Mouse (Mus musculus) CD4-positive naive resting alpha-beta T cell, adult 76 days (primary cell): ENCODE data around the gene Acaa1a. TPM values are rescaled to one million over a fixed set of nuclear protein-coding genes. Genes with fewer than 3 reads are reported as not detected.

ENCODE experiments used
- total RNA-seq: library from RNA; stranded (reverse); gene quantifications from one replicate; pipeline ENCODE4 v1.2.4, GENCODE M21; 2023

Gene Acaa1a
- 42.9 TPM for total RNA-seq

GRCm38 (mm10) chr9:119339558-119340211 lies at the start of gene Acaa1a:
Gene Acaa1a, plus strand, starts transcription at chr9:119339676.

GRCm38 (mm10) chr9:119322289-119323259 lies 16.9 kb upstream of the Acaa1a start, which contains the start of gene Oxsr1:
Gene Oxsr1, minus strand, starts transcription at chr9:119322427.

GRCm38 (mm10) chr9:119340909-119341816 lies 1.7 kb downstream of the Acaa1a start, which contains the start of gene Myd88:
Gene Myd88, minus strand, starts transcription at chr9:119341411.

GRCm38 (mm10) chr9:119357331-119358057 lies 18.0 kb downstream of the Acaa1a start, which contains the start of gene Xylb:
Gene Xylb, plus strand, starts transcription at chr9:119357381.

GRCm38 (mm10) chr9:119365284-119365683 lies 25.8 kb downstream of the Acaa1a start, which contains the start of gene Slc22a14:
Gene Slc22a14, minus strand, starts transcription at chr9:119365553.

Other genes starting within 250 kb of the Acaa1a start
- gene Plcd1, start 246.2 kb upstream of the Acaa1a start, total RNA-seq: not detected
- not detected for gene Dlec1, start 237.2 kb upstream of the Acaa1a start, total RNA-seq
- gene Acaa1b, start 182.6 kb upstream of the Acaa1a start, total RNA-seq: 0.64 TPM
- not detected for gene Gm47289, start 180.5 kb upstream of the Acaa1a start, total RNA-seq
- gene Slc22a13, start 130.6 kb upstream of the Acaa1a start, total RNA-seq: not detected
- gene Oxsr1, start 17.2 kb upstream of the Acaa1a start, total RNA-seq: 41.7 TPM
- 37.7 TPM for gene Myd88, start 1.7 kb downstream of the Acaa1a start, total RNA-seq
- gene Xylb, start 17.7 kb downstream of the Acaa1a start, total RNA-seq: 0.38 TPM
- gene Slc22a14, start 25.9 kb downstream of the Acaa1a start, total RNA-seq: not detected
- gene Acvr2b, start 62.4 kb downstream of the Acaa1a start, total RNA-seq: 0.47 TPM
- gene Exog, start 105.3 kb downstream of the Acaa1a start, total RNA-seq: 6.9 TPM
- not detected for gene Scn5a, start 239.3 kb downstream of the Acaa1a start, total RNA-seq